Mouse (Mus musculus) frontal cortex, postnatal 36 days (tissue): Measurements from ENCODE around the gene Ankrd12.

Experiments
- DNase-seq, 2 experiments: peaks; one replicate each; pipeline ENCODE4 v3.0.0; 2022; ENCODE audit warnings: low spot score in 2 of 2

Gene Ankrd12

GRCm38 (mm10) chr17:65930158-65930826 is 146.6 kb downstream of the Ankrd12 start:
- DNase-seq, result no peak

DNA sequence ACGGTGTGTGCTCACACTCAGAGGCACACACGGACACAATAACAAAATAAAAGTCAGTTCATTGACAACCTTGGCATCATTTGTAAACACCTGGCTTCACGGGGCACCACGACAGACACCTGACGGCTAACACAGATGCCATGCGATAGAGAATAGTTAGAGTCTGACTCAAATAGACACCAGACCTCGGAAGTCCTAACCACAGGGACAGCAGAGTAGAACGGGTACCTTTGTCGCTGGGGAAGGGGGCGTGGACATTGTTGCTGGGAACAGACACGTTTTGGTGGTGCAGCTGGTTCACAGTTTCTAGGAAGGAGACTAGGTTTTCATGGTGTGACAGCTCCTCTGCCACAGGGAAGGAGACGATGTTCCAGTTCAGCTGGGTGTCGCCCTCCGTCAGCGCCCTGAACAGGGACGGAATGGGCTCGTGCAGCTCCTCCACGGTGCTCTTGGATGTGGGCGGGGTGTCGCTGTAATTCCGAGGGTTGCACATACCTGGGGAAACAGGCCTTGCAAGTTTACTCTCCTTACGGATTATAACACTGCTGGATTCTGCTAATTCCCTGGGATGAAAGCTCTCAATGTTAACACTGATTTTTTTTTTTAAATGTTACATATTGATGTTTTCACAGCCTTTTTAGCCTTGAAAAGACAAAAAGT is 147.4 kb downstream of the Ankrd12 start:
- no peak for DNase-seq

- DNase-seq, result peak in 1 of 2 experiments; percentile 28
Measured at GRCm38 (mm10) chr17:65927077-65927476, 149.8 kb downstream of the Ankrd12 start.

- DNase-seq, result no peak
Measured at GRCm38 (mm10) chr17:65924218-65924617, 152.7 kb downstream of the Ankrd12 start.

DNA sequence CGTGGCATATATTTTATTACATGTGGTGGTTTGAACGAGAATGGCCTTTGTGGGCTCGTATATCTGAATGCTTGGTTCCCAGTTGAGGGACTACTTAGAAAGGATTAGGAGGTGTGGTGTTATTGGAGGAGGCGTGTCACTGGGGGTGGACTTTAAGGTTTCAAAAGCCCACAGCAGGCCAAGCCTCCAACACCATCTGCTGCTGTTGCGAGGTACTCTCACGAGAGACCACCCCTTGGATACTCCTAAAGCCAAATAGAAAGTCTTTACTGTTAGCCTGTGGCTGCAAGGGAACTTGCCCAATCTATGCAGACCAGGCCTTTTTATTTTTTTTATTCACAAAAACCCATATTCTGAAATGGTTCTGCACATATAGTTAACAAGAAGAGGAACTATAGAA is 154.9 kb downstream of the Ankrd12 start:
- DNase-seq, result no peak

DNA sequence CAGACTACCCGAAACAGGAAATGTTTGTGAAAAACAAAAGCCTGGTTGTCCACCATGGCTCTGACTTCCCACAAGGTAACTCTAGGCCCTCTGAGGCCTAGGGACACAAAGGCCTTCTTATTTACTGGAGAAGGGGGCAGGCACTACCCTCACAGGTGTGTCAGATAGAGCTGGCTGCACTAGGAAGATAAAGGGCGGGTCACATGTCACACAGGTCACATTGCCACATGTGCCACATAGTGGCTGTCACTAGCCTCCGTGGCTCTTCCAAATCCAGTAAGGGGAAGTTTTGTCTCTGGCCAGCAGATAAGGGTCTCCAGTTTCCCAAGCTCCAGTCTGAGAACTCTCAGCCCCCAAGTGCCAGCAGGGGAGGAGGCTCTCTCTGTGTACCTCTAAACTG is 157.7 kb downstream of the Ankrd12 start:
- DNase-seq, result no peak

DNA sequence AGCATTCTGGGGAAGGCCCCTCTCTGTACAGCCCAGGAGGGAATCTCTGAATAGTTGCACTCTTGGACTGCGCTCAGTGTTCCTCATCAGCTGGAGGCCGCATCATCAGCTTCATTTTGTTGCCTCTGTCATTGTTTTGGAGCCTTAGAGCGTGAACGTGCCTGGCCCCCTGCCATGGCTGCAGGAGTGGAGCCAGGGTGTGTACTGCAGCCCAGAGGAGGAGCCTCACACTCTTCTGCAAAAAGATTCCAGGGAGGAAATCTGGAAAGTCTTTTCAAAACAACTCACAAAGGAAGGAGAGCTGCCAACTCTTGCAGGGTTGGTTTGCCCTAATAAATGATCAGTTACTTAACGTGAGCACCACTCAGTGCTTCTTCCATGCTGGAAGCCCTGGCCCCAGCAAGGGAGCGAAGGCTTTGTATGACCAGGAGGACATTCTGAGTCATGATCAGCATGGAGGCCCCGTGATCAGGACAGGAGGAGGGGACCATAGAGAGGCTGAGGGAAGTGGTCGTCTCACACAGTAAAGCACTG is 160.7 kb downstream of the Ankrd12 start:
- peak; percentile 77 to 78 for DNase-seq
